Mouse (Mus musculus) brain, embryonic 18.5 days (tissue): Measurements from ENCODE around the gene Lrtm2.

ENCODE experiments used
- DNase-seq: peaks from one replicate; pipeline ENCODE4 v3.0.0-alpha.2; 2012; ENCODE audit warnings: low read depth, low spot score

Lrtm2 gene

DNA sequence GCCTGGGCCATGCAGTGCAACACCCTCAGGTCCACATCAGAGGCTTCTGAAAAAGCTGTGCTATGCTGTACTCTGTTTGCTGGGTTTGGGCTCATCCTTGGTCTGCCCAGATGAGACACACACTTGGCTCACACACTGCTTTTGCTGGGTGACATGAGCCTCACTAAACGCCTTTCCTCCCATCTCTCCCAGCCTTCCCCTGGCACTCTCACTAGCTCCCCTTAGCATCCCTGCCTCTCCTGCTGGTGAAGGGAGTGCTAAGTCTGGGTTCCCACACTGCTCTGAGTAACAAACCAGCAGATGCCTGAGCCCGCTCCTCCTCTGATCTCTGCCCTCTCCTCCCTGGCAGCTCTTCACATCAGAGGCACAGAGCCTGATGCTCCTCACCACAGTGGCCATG is 53.9 kb downstream of the Lrtm2 start:
- DNase-seq, result no peak
